Mouse (Mus musculus): ENCODE measurements around the gene St6galnac4.

The St6galnac4 gene

DNA sequence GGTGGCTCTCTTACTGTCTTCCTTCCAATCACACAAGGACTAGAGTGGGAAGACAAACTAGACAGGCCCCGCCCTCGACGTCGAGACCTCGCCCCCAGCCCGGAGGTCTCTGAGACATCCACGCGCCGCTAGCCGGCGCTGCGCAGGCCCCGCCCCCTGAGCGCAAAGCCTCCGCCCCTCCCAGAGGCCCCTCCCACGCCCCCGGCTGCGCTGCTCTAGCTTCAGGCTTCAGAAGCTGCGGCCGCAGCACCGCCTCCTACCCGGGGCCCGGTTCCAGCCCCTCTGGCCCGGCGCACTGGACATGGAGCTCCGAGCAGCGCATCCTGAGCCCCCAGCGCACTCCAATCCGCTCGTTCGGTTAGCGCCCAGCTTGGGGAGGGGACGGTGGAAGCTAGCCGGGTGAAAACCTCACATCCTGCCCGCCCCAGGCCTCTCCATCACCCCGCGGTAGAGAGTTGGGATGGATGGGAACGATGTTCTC lies at the start of gene St6galnac4:
Gene St6galnac4, plus strand, starts transcription at position 225 of the 481 bp plus-strand sequence.
- peak; percentile 93 for DNase-seq

DNA sequence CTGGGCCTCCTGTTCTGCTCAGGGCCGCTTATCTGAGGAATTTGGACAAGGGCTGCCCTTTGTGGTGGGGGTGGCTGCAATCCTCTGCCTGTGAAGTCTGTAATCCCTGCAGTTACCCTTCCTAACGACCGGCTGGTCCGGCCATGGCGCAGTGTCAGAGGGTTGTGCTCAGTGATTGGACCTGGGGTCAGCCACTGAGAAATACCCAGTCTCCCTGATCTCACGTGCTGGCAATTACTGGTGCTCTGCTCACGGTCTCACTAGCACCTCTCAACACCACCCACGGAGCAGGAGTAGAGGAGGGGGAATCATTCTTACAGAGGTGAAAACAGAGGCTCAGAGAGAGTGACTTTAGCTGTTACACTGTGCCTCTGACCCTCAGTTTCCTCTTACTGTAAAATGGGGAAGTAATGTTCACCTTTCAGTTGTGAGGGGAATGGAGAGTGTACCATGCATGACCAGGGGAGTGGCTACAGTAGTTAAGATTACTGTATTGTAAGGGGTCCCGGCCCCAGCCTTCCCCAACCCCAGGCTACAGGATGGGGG lies 49.5 kb upstream of the St6galnac4 start:
- no peak for DNase-seq

DNA sequence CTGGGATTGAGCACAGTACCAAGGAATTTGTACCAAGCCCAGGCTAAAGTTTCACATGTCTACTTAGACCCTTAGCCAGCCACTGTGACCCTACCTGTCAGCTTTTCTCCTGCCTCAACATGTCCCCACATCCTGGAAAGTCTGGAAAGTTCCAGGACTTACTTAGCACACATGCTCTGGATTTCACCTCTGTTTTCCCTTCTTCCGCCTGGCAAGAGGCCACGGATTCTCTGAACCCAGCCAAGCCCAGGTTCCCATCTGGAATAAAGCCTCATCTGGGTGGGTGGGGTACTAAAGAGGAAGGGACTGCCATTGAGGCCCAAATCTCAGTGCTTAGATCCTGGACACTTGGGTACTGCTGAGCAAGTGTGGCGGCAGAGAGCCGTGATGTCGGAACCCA lies 49.0 kb upstream of the St6galnac4 start:
- no peak for DNase-seq

DNA sequence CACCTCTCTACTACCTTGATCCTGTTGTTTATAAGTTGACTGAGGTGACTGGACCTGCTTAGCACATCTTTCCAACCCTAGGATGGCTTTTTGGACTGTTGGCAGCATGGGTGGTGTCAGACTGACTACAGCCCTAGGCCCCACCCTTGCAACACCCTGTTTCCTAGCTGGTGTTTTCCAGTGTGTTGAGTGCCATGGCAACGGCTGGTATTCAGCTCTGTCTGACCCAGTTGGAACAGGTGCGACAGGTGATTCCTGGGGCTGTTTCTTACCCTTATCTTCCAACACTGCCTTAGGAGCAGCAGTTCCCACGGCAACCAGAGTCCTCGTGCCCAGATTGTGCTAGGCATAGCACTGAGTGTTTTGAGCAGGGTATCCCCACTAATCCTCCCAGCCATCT lies 48.4 kb upstream of the St6galnac4 start:
- DNase-seq = no peak

DNA sequence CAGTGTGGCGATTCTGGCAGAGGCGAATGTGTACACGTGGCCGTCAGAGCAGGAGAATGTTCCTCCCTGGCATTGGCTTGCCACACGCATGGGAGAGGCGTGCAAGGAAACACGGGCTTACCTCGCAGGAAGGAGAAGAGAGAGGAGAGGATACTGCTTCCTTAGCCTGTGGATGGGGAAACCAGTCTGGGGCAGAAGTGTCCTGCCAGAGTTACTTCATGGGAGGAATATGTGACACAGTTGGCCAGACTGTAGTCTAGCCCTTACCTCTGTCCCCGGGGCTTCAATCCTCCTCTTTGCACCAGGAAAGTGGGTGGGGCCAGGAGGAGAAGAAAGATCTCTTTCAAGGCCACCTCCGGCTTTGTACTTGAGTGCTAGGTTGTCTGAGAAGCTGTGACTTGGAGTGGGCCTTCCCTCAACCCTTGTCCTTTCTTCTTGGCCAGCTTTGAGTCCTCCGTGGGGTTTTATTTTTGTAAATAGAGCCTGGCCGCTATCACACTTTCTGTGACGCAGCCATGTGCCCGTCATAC lies 47.4 kb upstream of the St6galnac4 start:
- DNase-seq = no peak

DNA sequence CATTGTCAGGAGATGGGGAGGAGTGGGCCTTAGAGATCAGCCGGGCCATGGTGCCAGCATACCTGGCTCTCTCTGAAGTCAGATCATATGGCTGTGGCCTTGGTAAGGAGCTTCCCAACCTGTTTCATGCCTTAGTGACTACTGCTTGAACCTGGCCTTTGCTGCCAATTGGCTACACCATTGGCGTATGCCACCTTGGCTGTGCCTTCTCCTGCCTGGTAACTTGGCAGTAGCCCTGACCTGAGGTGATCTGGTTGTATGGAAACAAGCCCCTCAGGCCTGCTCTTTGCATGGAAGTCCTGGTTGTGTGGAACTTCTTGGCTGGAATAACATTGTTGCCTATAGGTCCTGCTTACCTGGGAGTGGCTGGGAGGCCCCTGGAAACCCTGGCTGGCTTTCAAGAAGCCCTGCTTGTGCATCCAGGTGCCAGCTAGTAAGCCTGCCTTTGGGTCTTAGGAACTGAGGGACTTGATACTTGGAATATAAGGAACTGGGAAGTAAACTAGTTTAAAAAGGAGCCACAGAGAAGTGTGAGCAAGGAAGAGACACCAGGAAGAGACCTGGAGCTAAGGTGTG lies 45.5 kb upstream of the St6galnac4 start:
- DNase-seq = no peak

DNA sequence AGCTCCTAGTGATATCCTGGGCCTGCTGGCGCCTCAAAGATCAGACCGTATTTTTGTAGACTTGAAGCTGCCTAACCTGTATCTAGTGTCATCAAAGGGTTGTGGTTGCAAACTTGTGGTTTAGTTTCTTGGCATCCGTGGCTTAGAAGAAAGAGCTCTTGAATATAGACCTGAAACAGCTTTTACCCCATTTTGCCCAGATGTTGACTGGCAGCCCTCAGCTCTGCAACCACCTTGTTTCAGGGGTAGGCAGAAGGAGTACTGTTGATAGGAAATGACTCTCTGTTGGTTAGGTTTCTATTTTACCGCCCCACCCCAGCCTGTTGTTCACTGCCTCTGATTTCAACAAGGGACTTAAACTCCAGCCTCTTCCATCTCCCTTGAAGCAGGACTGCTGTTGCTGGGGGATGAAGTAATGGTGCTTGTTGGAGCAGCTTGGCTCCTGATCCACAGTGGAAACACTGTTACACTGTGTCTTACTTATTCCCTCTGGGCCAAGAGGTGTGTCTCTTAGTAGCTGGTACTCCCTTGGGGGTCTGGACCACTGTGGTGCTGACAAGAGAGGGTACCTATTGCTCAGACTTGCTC lies 44.8 kb upstream of the St6galnac4 start:
- no peak for DNase-seq

DNA sequence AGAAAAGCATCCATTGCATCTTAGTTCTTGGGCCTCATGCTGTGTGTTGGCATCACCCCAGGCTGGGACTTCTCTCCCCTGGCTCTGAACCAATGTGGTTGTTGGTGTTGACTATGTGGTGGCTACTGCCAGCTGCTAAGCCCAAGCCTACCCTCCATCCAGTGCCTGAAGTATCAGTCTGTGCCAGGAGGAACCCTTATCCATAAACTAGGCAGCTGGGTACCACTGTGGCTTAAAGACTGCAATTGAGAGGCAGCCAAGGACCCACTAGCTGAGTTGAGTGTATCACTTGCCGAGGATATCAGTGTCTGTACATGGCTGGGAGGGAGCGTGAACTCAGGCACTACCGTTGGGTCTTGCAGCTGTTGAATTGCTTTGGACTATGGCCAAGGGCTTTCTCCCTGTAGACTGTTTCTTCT lies 43.9 kb upstream of the St6galnac4 start:
- DNase-seq = no peak

DNA sequence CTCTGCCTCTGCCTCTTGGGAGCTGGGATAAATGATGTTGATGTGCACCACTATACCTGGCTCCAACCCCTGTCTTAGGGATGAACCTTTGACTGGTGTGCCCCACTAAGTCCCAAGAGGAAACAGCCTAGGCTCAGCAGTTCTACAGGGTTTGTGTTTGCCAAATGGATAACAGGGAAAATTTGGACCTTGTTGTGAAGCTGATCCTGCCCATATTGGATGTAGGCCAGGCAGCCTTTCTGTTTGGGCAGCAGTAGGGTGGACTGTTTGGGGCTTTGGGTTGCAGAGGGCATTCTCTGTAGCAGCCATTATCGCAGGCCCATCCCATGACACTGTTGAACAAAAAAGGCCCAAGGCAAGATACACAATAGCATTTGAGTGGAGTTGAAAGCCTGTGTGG lies 39.9 kb upstream of the St6galnac4 start:
- no peak for DNase-seq

DNA sequence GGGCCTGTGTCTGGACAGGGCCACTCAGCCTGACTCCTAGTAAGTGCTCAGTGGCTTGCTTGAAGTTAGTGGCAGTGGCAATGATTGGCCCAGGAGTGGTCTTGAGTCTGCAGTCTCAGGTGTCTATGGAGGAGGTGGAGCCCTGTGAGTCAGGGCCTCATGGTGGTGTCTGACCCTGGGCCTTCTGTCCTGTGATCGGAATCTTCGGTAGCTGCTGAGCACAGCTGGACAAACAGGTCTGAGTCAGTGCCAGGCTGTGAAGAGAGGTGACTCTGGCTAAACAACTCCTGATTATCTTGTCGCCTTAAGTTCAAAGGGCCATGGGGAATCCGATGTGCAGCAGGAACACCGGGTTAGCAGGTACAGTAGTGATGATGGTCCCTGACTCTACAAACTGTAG lies 39.5 kb upstream of the St6galnac4 start:
- no peak for DNase-seq

DNA sequence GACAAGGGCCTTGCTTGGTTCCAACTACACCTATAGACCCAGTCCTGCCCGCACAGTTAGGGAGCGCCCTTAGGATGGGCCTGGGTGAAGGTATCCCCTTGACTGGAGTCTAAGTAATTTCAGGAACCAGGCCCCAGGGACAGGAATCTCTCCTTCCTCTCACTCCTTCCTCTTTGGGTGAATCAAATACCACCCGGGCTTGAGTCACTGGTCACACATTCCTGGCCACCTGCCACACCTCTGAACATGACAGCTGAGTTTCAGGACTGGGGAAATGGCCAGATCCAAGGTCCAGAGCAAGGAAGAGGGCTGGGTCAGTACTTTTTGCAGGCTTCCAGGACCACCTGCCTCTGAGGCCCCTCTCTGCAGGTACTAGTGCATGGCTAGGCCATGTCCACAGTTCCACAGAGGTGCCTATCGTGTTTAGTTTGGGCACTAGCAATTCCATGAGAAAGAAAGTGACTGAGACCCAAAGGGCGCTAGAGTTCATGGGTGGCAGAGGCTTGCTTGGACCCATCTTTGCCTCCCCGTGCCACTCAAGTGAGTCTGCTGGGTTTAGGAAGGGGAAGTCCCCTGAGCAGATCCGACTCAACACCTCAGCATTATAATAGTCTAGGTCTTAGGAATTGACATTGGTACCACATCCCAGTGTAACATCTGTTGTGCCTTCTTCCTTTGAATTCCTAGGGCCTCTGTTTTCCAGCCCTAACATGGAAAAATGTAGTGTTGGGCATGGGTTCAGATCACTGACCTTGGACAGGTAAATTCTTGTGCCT lies 38.7 kb upstream of the St6galnac4 start:
- no peak for DNase-seq

DNA sequence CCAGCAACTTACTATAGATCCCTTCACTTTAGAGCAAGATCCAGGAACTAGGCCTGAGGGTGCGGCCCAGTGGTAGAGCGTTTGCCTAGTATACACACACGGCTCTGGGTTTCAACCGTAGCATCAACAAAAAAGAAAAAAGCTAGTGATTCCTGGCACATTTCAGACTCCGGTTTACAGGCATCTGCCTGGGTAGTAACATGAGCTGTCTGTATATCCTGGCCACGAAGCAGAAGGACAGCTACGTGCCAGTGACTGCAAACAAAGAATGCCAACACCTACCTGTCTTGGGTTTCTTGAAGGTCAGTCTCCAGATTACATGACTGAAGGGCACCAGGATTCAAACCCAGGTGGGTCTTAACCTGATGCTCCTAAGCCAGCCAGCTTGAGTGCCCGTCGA lies 37.7 kb upstream of the St6galnac4 start:
- DNase-seq = no peak

DNA sequence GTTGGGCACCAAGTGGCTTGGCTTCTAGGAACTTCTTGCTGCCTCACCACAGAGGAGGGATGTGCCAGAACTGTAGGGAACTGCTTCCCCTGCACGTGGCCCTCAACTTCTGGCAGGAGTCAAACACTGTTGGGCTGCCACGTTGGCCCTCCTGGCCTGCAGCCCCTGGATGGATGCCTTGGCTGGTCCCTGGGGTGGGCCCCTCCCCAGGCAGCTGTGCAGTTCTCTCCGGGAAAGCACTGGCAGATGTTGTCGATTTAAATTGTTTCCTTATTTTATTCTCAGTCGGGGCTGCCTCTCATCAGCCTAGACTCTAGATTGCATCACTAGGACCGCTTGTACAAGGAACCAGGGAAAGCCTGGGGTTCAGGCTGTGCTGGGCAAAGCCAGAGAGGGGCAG lies 37.1 kb upstream of the St6galnac4 start:
- no peak for DNase-seq

DNA sequence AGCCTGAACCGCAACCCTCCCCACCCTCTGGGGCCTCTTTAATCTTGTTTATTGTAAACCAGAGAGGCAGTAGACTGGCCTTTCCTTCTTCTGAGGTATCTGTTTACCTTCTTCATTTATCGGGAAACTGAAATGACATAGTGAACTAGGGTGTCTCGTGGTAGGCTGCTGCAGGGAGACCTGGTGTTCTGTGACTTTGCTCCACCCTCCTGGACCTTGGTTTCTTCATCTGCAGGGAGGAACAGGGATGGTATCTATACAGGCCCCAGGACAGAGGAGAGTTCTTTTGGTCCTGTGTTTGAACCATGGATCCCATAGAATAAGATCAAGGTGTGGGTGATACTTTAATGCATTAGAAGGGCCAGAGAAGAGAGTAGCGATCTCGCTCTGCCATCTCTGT lies 35.7 kb upstream of the St6galnac4 start:
- no peak for DNase-seq

DNA sequence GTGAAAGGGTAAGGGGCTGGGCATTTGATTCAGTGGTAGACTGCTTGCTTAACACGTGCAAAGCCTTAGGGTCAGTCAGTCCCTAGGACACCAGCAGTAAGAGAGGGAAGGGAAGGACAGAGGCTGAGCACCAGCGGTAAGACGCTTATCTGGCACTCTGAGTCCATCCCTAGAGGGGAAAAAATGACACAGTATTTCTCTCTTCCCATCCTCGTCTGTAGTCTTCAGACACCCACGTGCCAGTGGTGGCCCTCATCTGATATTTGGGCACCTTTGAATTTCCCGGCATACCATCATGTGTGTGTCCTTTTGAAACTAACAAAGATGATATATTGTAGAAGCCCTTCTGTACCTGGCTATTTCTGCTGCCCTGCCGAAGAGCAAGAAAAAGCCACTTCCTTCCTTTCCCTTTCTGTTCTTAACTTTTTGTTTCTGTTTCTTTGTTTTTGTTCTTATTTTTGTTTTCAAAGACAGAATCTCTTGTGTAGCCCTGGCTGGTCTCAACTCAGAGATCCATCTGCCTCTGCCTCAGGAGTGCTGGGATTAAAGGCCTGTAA lies 33.2 kb upstream of the St6galnac4 start:
- DNase-seq = no peak

DNA sequence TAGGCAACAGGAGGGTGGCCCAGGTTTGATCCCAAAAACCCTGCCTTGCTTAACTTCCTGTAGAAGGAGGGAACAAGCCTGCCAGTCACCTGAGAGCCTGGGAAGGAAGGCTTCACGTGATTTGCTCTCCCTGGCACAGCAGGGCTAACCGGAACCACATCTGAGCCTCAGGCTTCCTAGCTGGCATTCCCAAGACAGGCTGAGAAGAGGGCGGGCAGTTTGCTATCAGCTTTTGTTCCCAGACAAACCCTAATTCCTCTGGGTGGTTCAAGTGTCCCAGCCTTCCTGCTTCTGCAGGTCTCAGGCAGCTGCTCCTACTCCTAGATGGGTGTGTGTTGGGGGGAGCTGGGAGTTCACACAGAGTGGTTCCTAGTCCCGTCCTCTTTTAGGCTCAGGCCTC lies 31.4 kb upstream of the St6galnac4 start:
- no peak for DNase-seq

DNA sequence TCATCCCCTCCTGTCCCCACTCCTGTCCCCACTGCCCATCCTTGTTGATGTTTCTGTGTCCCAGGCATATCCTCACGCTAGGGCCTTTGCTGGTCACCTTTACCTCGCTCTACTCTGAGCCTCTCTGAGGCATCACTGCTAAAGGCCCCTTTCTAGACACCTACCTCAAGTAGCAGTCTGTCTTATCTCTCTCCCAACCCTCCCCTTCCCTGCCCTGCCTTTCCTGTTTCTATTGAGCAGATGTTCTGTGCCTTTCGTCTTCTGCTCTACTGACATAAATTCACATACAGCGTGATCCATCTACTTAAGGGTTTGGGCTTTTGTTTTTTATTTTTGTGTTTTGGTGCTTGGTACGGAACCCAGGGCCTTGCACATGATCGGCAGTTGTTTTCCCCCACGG lies 30.9 kb upstream of the St6galnac4 start:
- DNase-seq = no peak

DNA sequence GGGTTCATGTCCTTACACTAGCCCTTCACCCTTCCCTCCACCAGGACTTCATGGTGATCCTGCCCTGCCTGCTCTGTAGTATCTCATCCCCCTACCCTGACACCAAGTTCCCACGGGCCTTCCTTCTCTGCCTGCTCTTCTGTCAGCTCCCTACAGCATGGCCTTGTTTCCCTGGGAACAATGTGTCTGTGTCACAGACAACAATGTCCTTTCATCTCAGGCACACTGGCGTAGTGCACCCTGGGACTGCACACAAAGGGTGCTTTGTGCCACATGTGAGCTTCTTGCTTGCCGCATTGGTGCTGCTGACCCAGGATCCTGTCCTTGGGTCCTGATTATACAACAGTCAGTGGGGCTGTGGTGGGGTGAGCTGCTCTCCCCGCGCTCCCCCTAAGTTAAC lies 27.3 kb upstream of the St6galnac4 start:
- peak; percentile 75 for DNase-seq

DNA sequence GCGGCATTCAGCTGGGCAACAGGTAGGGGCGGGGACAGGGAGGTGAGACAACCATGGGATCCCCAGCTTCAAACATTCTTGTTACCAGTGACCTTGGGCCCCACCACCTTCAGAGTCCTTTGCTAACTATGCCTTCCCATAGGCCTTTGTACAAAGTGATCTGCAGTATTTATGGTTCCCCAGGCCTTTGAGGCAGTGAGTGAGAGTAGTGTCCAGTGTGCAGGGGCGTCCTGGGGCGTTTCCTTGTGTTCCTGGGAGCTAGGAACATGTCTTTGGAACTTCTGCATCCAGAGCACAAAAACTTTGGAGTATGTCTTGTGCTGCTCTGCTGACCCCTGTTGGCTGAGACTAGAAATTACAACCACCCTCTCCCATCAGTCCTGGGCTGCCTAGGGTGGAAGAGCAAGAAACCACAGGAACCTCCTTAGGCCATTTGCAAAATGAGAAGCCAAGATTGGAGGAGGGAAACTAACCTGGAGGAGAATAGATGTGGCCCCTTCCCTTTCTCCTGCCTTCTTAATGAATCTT lies 20.3 kb upstream of the St6galnac4 start:
- peak; percentile 71 for DNase-seq

DNA sequence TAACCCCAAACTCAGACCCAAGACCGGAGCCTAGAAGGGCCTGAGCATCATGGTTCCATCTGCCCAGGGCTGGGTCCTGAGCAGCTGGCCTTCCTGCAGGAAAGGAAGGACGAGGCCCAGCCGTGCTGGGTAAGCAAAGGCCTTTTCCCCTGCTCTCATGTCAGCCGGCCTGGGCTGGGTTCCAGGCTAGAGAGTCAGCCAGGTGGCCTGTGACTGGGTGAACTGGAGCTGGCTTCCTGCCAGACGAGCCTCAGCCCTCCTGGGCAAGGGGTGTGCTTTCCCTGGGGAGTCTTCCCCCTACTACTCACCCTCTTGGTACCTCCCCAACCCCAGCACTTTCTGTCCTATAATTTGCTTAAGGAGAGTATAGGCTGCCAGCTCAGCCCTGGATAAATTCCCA lies 18.7 kb upstream of the St6galnac4 start:
- DNase-seq = no peak

DNA sequence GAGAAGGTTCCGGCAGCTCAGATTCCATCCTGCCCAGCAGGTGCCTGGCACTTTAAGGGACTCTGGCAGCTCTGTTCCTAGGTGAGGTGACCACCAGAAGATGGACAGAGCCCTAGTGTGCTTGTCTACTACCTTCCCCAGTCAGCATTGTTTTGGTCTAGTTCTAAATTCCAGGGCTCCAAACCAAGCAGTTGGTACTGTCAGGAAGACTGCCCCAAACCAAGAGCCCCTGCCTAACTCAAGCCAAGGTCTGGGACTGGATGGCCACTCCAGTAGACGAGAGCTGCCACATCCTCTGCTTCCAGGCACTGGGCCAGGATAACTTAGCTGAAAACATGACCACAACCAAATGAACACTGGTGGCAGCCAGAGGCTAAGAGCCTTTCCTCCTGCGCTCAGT lies 18.0 kb upstream of the St6galnac4 start:
- no peak for DNase-seq

DNA sequence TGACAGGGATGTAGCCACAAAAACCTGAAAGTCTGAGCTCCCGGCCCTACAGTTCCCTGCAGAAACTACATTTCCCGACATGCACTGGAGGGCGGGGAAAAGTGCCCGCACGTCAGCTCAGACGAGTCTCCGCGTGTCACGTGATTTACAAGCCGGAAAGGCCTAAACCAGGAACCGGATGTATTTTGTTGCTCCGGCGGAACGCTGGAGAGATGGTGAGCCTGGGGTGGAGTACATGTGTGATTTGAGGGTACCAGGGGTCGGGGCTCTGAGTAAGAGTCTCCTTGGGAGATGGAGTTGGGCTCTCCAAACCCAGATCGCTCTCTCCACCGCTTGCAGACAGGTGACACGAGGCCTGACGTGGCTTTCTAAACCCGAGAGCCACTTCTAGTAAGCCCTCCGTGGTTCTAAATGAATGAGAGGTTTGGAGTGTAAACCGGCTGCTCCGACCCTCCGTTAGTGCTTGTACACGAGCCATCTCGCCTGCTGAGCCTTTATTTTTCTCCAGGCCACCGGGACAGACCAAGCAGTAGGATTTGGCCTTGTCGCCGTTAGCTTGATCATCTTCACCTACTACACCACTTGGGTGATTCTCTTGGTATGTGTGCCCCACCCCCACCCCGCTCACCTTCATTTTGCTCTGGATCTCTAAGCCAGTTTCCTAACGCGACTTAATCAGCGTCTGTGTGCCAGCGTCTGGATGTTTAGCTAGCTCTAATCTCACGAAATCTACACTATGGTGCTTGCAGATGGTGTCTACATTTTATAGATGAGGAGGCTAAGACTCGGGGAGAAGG lies 16.0 kb upstream of the St6galnac4 start, which contains the start of gene Dpm2:
Gene Dpm2, plus strand, starts transcription at position 161 of the 797 bp plus-strand sequence.
- peak; percentile 95 for DNase-seq

Measured in right cerebral cortex, adult 18-20 months (tissue).